Mouse (Mus musculus): ENCODE measurements at regions not wholly inside any gene's neighbourhood (a gene's known extent, or its start where the extent isn't known, plus 50 kb on each side); places are given as distances from the start of the nearest gene placed in this dataset.

- no peak for TF ChIP-seq CTCF (conservative IDR thresholded peaks at IDR 0.05; ENCODE audit: low read length)
- no peak for TF ChIP-seq POU5F1 (IDR thresholded peaks at IDR 0.05; ENCODE audit: borderline replicate concordance, low read length)
Measured at GRCm38 (mm10) chr3:120441127-120441526, 656.9 kb upstream of the Ptbp2 start.

Measured in E14TG2a.4 (cell line).